Mouse (Mus musculus) cortical plate, adult 2 months (tissue): ENCODE data around the gene Tmsb15b2.
"Not testable (repeated sequence)": the region's sequence is repeated elsewhere in the genome, so short reads cannot be mapped to it uniquely, and the experiment has no call there.

Experiments used
- CTCF ChIP-seq: fragments of 200-500 bp; IDR thresholded peaks from 2 replicates; pipeline ENCODE4 v1.5.1; 2011; ENCODE audit warnings: mild to moderate bottlenecking, control low read depth, low read length; ENCODE audit not compliant: insufficient read depth; ENCODE audit errors: extremely low read depth
- POLR2A ChIP-seq: fragments of 200-500 bp; IDR thresholded peaks from 2 replicates; pipeline ENCODE4 v1.6.1; 2011; ENCODE audit warnings: mild to moderate bottlenecking, low read length, control low read depth; ENCODE audit not compliant: insufficient read depth; ENCODE audit errors: extremely low read depth

GRCm38 (mm10) chrX:136975397-136975796 is at the start of gene Tmsb15b2:
- not testable (repeated sequence) for TF ChIP-seq POLR2A, CTCF
